Comparison of ENCODE assay signal across 24 mouse cellular contexts in genomic region chr10:98841860-98842259, GRCm38 (mm10).
DNase-seq lines count a peak whose midpoint lies in the region; ATAC-seq lines count a peak whose summit lies in the region.
"Had no signal": no experiment of that assay in that cellular context is flagged by ENCODE, and none has a peak within 500 bp of the region (broad histone marks: within the 10 kb centered on the region; RNA-seq: fewer than 3 reads in every experiment).

No protein-coding gene starts in this region.

- ATAC-seq in CD4-positive, CD25-positive, alpha-beta regulatory T cell, adult 4 months = peak; percentile 93
- ATAC-seq in inflammation-experienced regulatory T-cells, adult 6 months = peak; percentile 93
- no peak for ATAC-seq in kidney, embryonic 16.5 days (ENCODE audit: low FRiP score, low TSS enrichment)
- ATAC-seq: forebrain, embryonic 14.5 days; intestine, embryonic 16.5 days had no signal

- no peak overlapping the region for H3K27ac ChIP-seq in kidney, embryonic 16.5 days (ENCODE audit: low read length)
- H3K27ac ChIP-seq: embryonic facial prominence, embryonic 15.5 days; gastrocnemius, adult 2 months; heart, embryonic 15.5 days; hindbrain, embryonic 15.5 days; limb, embryonic 15.5 days; midbrain, embryonic 12.5 days; neural tube, embryonic 12.5 days had no signal

- no peak overlapping the region for H3K9ac ChIP-seq in kidney, embryonic 16.5 days (replicated peaks; ENCODE audit: low read length)
- H3K9ac ChIP-seq: embryonic facial prominence, embryonic 15.5 days; heart, embryonic 15.5 days; hindbrain, embryonic 15.5 days; limb, embryonic 15.5 days; midbrain, embryonic 12.5 days; neural tube, embryonic 12.5 days had no signal

- H3K4me2 ChIP-seq in kidney, embryonic 16.5 days (replicated peaks; ENCODE audit: low read depth, low read length) = no peak overlapping the region
- H3K4me2 ChIP-seq: embryonic facial prominence, embryonic 15.5 days; heart, embryonic 15.5 days; hindbrain, embryonic 15.5 days; limb, embryonic 15.5 days; midbrain, embryonic 12.5 days; neural tube, embryonic 12.5 days had no signal

- no peaks in the 10 kb centered on the region for H3K27me3 ChIP-seq in splenic B cell, adult 2 months (ENCODE audit: control insufficient read depth, insufficient read depth, low read length, poor library complexity, severe bottlenecking)
- H3K27me3 ChIP-seq in kidney, embryonic 16.5 days (ENCODE audit: insufficient read depth, low read length) = no peaks in the 10 kb centered on the region
- H3K27me3 ChIP-seq: embryonic facial prominence, embryonic 15.5 days; heart, embryonic 15.5 days; hindbrain, embryonic 15.5 days; limb, embryonic 15.5 days; midbrain, embryonic 12.5 days; neural tube, embryonic 12.5 days had no signal

- peak; percentile 39 for DNase-seq in ZHBTc4 (ENCODE audit: low read depth, low spot score)
- peak; percentile 56 for DNase-seq in splenic B cell, adult 2 months (ENCODE audit: low read depth, low spot score)
- DNase-seq in kidney, postnatal 25 days = no peak
- DNase-seq in ovary, postnatal 10 days (ENCODE audit: low spot score) = no peak
- DNase-seq: adrenal gland, adult 8-10 months; cerebellum, adult 18-20 months; cerebellum, postnatal 25 days; gastrocnemius, adult 2 months; heart, postnatal 36 days; kidney, adult 9 months; kidney, postnatal 4 days; left cerebral cortex, postnatal 4 days; lung, postnatal 4 days had no signal

- 76% methylated on average over 3 of the region's 3 CpGs for WGBS in kidney, embryonic 16.5 days

- no peak overlapping the region for H3K4me3 ChIP-seq in kidney, embryonic 16.5 days (ENCODE audit: low read length)
- H3K4me3 ChIP-seq: embryonic facial prominence, embryonic 15.5 days; gastrocnemius, adult 2 months; heart, embryonic 15.5 days; hindbrain, embryonic 15.5 days; limb, embryonic 15.5 days; midbrain, embryonic 12.5 days; neural tube, embryonic 12.5 days had no signal

- H3K36me3 ChIP-seq in splenic B cell, adult 2 months (ENCODE audit: control insufficient read depth, insufficient read depth, low read length, poor library complexity, severe bottlenecking) = no peaks in the 10 kb centered on the region
- peaks cover 8% of the 10 kb centered on the region; the same call in 1 of the 2 replicates for H3K36me3 ChIP-seq in kidney, embryonic 16.5 days (ENCODE audit: insufficient read depth, low read length)
- H3K36me3 ChIP-seq: embryonic facial prominence, embryonic 15.5 days; heart, embryonic 15.5 days; hindbrain, embryonic 15.5 days; limb, embryonic 15.5 days; midbrain, embryonic 12.5 days; neural tube, embryonic 12.5 days had no signal

- H3K4me1 ChIP-seq in kidney, embryonic 16.5 days (ENCODE audit: insufficient read depth, low read length) = no peaks in the 10 kb centered on the region
- H3K4me1 ChIP-seq: embryonic facial prominence, embryonic 15.5 days; heart, embryonic 15.5 days; hindbrain, embryonic 15.5 days; limb, embryonic 15.5 days; midbrain, embryonic 12.5 days; neural tube, embryonic 12.5 days had no signal

- H3K9me3 ChIP-seq in kidney, embryonic 16.5 days (ENCODE audit: low read length) = peaks cover 23% of the 10 kb centered on the region
- H3K9me3 ChIP-seq: embryonic facial prominence, embryonic 15.5 days; limb, embryonic 15.5 days had no signal

Comparison
In these comparisons a context has a peak if more than half of its experiments do, and no peak if none do; other contexts are left out.
1. DNase-seq: peak in ZHBTc4 (single experiment) and splenic B cell, adult 2 months (single experiment); none in kidney, postnatal 25 days (0 of 2) and ovary, postnatal 10 days (single experiment).